Mouse (Mus musculus): ENCODE measurements around the gene Syn3.

- TF ChIP-seq POLR2A (IDR thresholded peaks at IDR 0.05; ENCODE audit: borderline replicate concordance, insufficient read depth, low read length) (no peak), CTCF (IDR thresholded peaks at IDR 0.05; ENCODE audit: borderline replicate concordance, insufficient read depth, low read depth, low read length) (no peak)
Measured at GRCm38 (mm10) chr10:86203175-86203574, 295.5 kb downstream of the Syn3 start.
